Mouse (Mus musculus): ENCODE measurements around the gene Dnajb14. TPM values are rescaled to one million over a fixed set of nuclear protein-coding genes. Genes with fewer than 3 reads are reported as not detected.

The Dnajb14 gene
- total RNA-seq, 2 experiments from 2014 or later = 45.5 to 48.8 TPM

GRCm38 (mm10) chr3:137860394-137861170 is 6.9 kb upstream of the Dnajb14 start:
- intact Hi-C loops (cut with DNase I) = loop anchor here (5.0 kb wide), 1 partner anchor 78 kb away; no protein-coding TSS in a partner anchor
- DNase-seq (ENCODE audit: low spot score in 2 of 2) = no peak

- intact Hi-C loops (cut with DNase I) = loop anchor here (5.0 kb wide), 1 partner anchor 79 kb away; no protein-coding TSS in a partner anchor
- no peak for DNase-seq (ENCODE audit: low spot score in 2 of 2)
These were observed 6.0 kb upstream of the Dnajb14 start for GRCm38 (mm10) chr3:137861436-137861835.

GRCm38 (mm10) chr3:137862600-137862999 is 4.9 kb upstream of the Dnajb14 start:
- intact Hi-C loops (cut with DNase I) = loop anchor here (5.0 kb wide), 1 partner anchor 80 kb away; no protein-coding TSS in a partner anchor
- DNase-seq (ENCODE audit: low spot score in 2 of 2) = no peak

- DNase-seq (ENCODE audit: low spot score in 2 of 2) = peak in 1 of 2 experiments; percentile 62
- intact Hi-C loops (cut with DNase I) = loop anchor here (2.0 to 5.0 kb wide), 2 partner anchors 55 to 81 kb away; partner anchors contain the start of gene Lamtor3
These were observed 3.9 kb upstream of the Dnajb14 start for GRCm38 (mm10) chr3:137863330-137864123.

- DNase-seq (ENCODE audit: low spot score in 2 of 2) = peak; percentile 98 to 99
- intact Hi-C loops (cut with DNase I) = loop anchor here (2.0 to 5.0 kb wide), 2 partner anchors 54 to 82 kb away; partner anchors contain the start of gene Lamtor3
These were observed 3.1 kb upstream of the Dnajb14 start, which contains the start of gene H2afz for GRCm38 (mm10) chr3:137864124-137864987. H2afz (plus strand) TSS chr3:137864487.

GRCm38 (mm10) chr3:137864988-137865982 is 2.2 kb upstream of the Dnajb14 start:
- DNase-seq (ENCODE audit: low spot score in 2 of 2) = peak; percentile 89 to 91
- intact Hi-C loops (cut with DNase I) = loop anchor here (1.0 to 5.0 kb wide), 3 partner anchors 54 to 278 kb away; partner anchors contain the start of genes Lamtor3 and Trmt10a

GRCm38 (mm10) chr3:137867133-137867436 is 390 bp upstream of the Dnajb14 start:
- intact Hi-C loops (cut with DNase I) = no loop called here
- no peak for DNase-seq (ENCODE audit: low spot score in 2 of 2)

GRCm38 (mm10) chr3:137868094-137868913 is 829 bp downstream of the Dnajb14 start:
- intact Hi-C loops (cut with DNase I) = no loop called here
- DNase-seq (ENCODE audit: low spot score in 2 of 2) = peak; percentile 39 to 45

GRCm38 (mm10) chr3:137869395-137869794 is 1.9 kb downstream of the Dnajb14 start:
- DNase-seq (ENCODE audit: low spot score in 2 of 2) = no peak

GRCm38 (mm10) chr3:137879313-137879712 is 11.8 kb downstream of the Dnajb14 start:
- no peak for DNase-seq (ENCODE audit: low spot score in 2 of 2)
- intact Hi-C loops (cut with DNase I) = no loop called here

More at GRCm38 (mm10) chr3:137869395-137869794, 1.9 kb downstream of the Dnajb14 start:
- intact Hi-C loops (cut with DNase I) = no loop called here

GRCm38 (mm10) chr3:137880109-137880748 is 12.8 kb downstream of the Dnajb14 start:
- intact Hi-C loops (cut with DNase I) = no loop called here
- DNase-seq (ENCODE audit: low spot score in 2 of 2) = peak in 1 of 2 experiments; percentile 49

- no peak for DNase-seq (ENCODE audit: low spot score in 2 of 2)
- intact Hi-C loops (cut with DNase I) = no loop called here
These were observed 13.6 kb downstream of the Dnajb14 start for GRCm38 (mm10) chr3:137881093-137881492.

- intact Hi-C loops (cut with DNase I) = no loop called here
- DNase-seq (ENCODE audit: low spot score in 2 of 2) = no peak
These were observed 20.5 kb downstream of the Dnajb14 start for GRCm38 (mm10) chr3:137887961-137888360.

GRCm38 (mm10) chr3:137891089-137891488 is 23.6 kb downstream of the Dnajb14 start:
- intact Hi-C loops (cut with DNase I) = no loop called here
- DNase-seq (ENCODE audit: low spot score in 2 of 2) = no peak

- intact Hi-C loops (cut with DNase I) = no loop called here
- no peak for DNase-seq (ENCODE audit: low spot score in 2 of 2)
These were observed 24.6 kb downstream of the Dnajb14 start for GRCm38 (mm10) chr3:137892118-137892517.

GRCm38 (mm10) chr3:137893789-137894188 is 26.3 kb downstream of the Dnajb14 start:
- intact Hi-C loops (cut with DNase I) = no loop called here

GRCm38 (mm10) chr3:137895196-137895595 is 27.7 kb downstream of the Dnajb14 start:
- no peak for DNase-seq (ENCODE audit: low spot score in 2 of 2)
- intact Hi-C loops (cut with DNase I) = no loop called here

More at GRCm38 (mm10) chr3:137893789-137894188, 26.3 kb downstream of the Dnajb14 start:
- no peak for DNase-seq (ENCODE audit: low spot score in 2 of 2)
